Comparison of ENCODE assay signal across 14 mouse cellular contexts in the genomic region with DNA sequence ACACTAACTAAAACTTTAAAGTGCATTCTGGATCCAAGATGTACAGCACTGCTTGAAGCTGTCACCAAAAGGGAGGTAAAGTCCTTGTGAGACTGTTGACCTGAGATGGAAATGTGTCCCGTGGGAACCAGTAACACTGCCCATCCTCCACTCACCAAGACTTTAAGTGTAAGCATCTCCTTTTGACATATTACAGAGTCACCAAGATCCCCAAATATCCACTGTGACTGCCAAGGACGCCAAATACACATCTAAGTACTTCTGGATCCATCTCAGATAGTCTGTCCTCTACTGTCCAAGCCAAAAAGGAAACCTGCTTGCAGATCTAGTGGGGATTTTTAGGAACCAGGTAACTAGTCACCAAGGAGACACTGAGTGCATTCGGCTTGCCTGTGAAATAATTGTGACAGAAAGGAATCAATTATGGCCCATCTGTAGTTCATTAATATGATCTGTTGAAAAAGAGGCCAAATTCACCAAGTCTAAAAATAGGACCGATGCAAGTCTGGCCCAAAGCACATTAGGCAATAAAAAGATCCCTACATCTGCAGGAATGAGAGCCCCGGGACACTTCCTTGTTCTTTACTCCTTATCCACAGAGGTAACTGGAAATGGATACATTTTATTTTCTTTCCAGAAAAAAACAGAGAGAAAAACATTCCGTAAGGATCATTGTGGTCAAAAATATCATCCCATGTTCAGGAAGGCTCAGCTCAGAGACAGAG.
DNase-seq lines count a peak whose midpoint lies in the region; ATAC-seq and TF ChIP-seq lines count a peak whose summit lies in the region.
"Had no signal": no experiment of that assay in that cellular context is flagged by ENCODE, and none has a peak within 500 bp of the region (broad histone marks: within the 10 kb centered on the region; RNA-seq: fewer than 3 reads in every experiment).

No protein-coding gene starts in this region.

- H3K27ac ChIP-seq in heart, embryonic 13.5 days (replicated peaks), result 0 out of 2 replicates have a peak overlapping the region, but pooled peaks have one; percentile 6
- H3K27ac ChIP-seq in midbrain, embryonic 11.5 days (ENCODE audit: low read depth, low read length), result no peak overlapping the region
- H3K27ac ChIP-seq in midbrain, embryonic 15.5 days, result no peak overlapping the region
- H3K27ac ChIP-seq in embryonic facial prominence, embryonic 14.5 days (replicated peaks; ENCODE audit: low read depth, low read length), result peak overlapping the region; percentile 69
- no peak overlapping the region for H3K27ac ChIP-seq in liver, postnatal 0 days (ENCODE audit: low read depth)
- H3K27ac ChIP-seq: liver, embryonic 14.5 days had no signal

- no peaks in the 10 kb centered on the region for H3K36me3 ChIP-seq in heart, embryonic 13.5 days
- H3K36me3 ChIP-seq in midbrain, embryonic 11.5 days (ENCODE audit: control insufficient read depth, insufficient read depth, low read length), result no peaks in the 10 kb centered on the region
- H3K36me3 ChIP-seq in midbrain, embryonic 15.5 days (replicated peaks), result no peaks in the 10 kb centered on the region
- H3K36me3 ChIP-seq in embryonic facial prominence, embryonic 14.5 days (ENCODE audit: control insufficient read depth, insufficient read depth, low read length), result no peaks in the 10 kb centered on the region
- H3K36me3 ChIP-seq in liver, postnatal 0 days (replicated peaks; ENCODE audit: insufficient read depth, low read length), result no peaks in the 10 kb centered on the region

- no peak for ATAC-seq in heart, embryonic 13.5 days (ENCODE audit: extremely low read depth, insufficient number of reproducible peaks, low FRiP score, low TSS enrichment)
- ATAC-seq in midbrain, embryonic 11.5 days (ENCODE audit: low FRiP score), result no peak
- no peak for ATAC-seq in midbrain, embryonic 15.5 days (replicated peaks)
- no peak for ATAC-seq in embryonic facial prominence, embryonic 14.5 days (ENCODE audit: low read depth)
- ATAC-seq in liver, postnatal 0 days, result no peak
- ATAC-seq: CD4-positive, CD25-positive, alpha-beta regulatory T cell, adult 4 months had no signal

- H3K9me3 ChIP-seq in heart, embryonic 13.5 days, result no peaks in the 10 kb centered on the region
- H3K9me3 ChIP-seq in midbrain, embryonic 11.5 days (ENCODE audit: control insufficient read depth, low read length), result no peaks in the 10 kb centered on the region
- no peaks in the 10 kb centered on the region for H3K9me3 ChIP-seq in midbrain, embryonic 15.5 days
- H3K9me3 ChIP-seq in embryonic facial prominence, embryonic 14.5 days (ENCODE audit: control insufficient read depth, low read length), result no peaks in the 10 kb centered on the region
- no peaks in the 10 kb centered on the region for H3K9me3 ChIP-seq in liver, postnatal 0 days (ENCODE audit: low read length)

- no peak for DNase-seq in heart, postnatal 10 days
- peak; percentile 57 for DNase-seq in midbrain, embryonic 11.5 days (ENCODE audit: low spot score, missing footprints)
- DNase-seq in embryonic facial prominence, embryonic 14.5 days (ENCODE audit: low spot score), result peak; percentile 51
- no peak for DNase-seq in liver, postnatal 0 days
- DNase-seq in urinary bladder, adult 2 months (ENCODE audit: low spot score), result no peak
- DNase-seq: adrenal gland, postnatal 36 days; cerebellum, postnatal 10 days; kidney, postnatal 10 days; right cerebral cortex, postnatal 4 days; thymus, adult 2 months had no signal

- no peak overlapping the region for H3K9ac ChIP-seq in heart, embryonic 13.5 days
- no peak overlapping the region for H3K9ac ChIP-seq in midbrain, embryonic 11.5 days (ENCODE audit: low read length)
- H3K9ac ChIP-seq in midbrain, embryonic 15.5 days, result no peak overlapping the region
- H3K9ac ChIP-seq in embryonic facial prominence, embryonic 14.5 days (ENCODE audit: low read depth, low read length), result no peak overlapping the region
- H3K9ac ChIP-seq in liver, postnatal 0 days (replicated peaks), result no peak overlapping the region
- H3K9ac ChIP-seq: liver, embryonic 14.5 days had no signal

- peaks cover 5% of the 10 kb centered on the region; the same call in 1 of the 2 replicates for H3K4me1 ChIP-seq in heart, embryonic 13.5 days
- H3K4me1 ChIP-seq in midbrain, embryonic 11.5 days (ENCODE audit: control insufficient read depth, insufficient read depth, low read length), result no peaks in the 10 kb centered on the region
- H3K4me1 ChIP-seq in midbrain, embryonic 15.5 days, result peaks cover 10% of the 10 kb centered on the region; the same call in 1 of the 2 replicates
- peaks cover 26% of the 10 kb centered on the region for H3K4me1 ChIP-seq in embryonic facial prominence, embryonic 14.5 days (ENCODE audit: control insufficient read depth, insufficient read depth, low read length)
- peaks cover 26% of the 10 kb centered on the region for H3K4me1 ChIP-seq in liver, postnatal 0 days (ENCODE audit: insufficient read depth)

- no peak overlapping the region for H3K4me3 ChIP-seq in heart, embryonic 13.5 days
- H3K4me3 ChIP-seq in midbrain, embryonic 11.5 days (ENCODE audit: low read depth, low read length), result no peak overlapping the region
- no peak overlapping the region for H3K4me3 ChIP-seq in midbrain, embryonic 15.5 days
- H3K4me3 ChIP-seq in embryonic facial prominence, embryonic 14.5 days (ENCODE audit: low read depth, low read length), result no peak overlapping the region
- H3K4me3 ChIP-seq in liver, postnatal 0 days (ENCODE audit: low read depth, low read length), result no peak overlapping the region

- no peak overlapping the region for H3K4me2 ChIP-seq in heart, embryonic 13.5 days
- H3K4me2 ChIP-seq in midbrain, embryonic 11.5 days, result no peak overlapping the region
- H3K4me2 ChIP-seq in midbrain, embryonic 15.5 days, result no peak overlapping the region
- H3K4me2 ChIP-seq in embryonic facial prominence, embryonic 14.5 days (ENCODE audit: low read depth, low read length), result no peak overlapping the region
- no peak overlapping the region for H3K4me2 ChIP-seq in liver, postnatal 0 days (ENCODE audit: low read depth, low read length)

- intact Hi-C loops in heart, postnatal 10 days (cut with DNase I), result no loop called here

- WGBS in heart, embryonic 13.5 days, result 65% methylated on average over 6 of the region's 6 CpGs
- WGBS in midbrain, embryonic 11.5 days, result 85% methylated on average over 6 of the region's 6 CpGs
- WGBS in midbrain, embryonic 15.5 days, result 88% methylated on average over 6 of the region's 6 CpGs
- 43% methylated on average over 6 of the region's 6 CpGs for WGBS in embryonic facial prominence, embryonic 14.5 days
- WGBS in liver, postnatal 0 days (ENCODE audit: insufficient replicate concordance), result 74% methylated on average over 6 of the region's 6 CpGs

- no peak for TF ChIP-seq EP300 in liver, postnatal 0 days (IDR thresholded peaks at IDR 0.05; ENCODE audit: low read depth)

- H3K27me3 ChIP-seq in heart, embryonic 13.5 days (replicated peaks), result no peaks in the 10 kb centered on the region
- H3K27me3 ChIP-seq in midbrain, embryonic 11.5 days (ENCODE audit: control insufficient read depth, insufficient read depth, low read length), result no peaks in the 10 kb centered on the region
- no peaks in the 10 kb centered on the region for H3K27me3 ChIP-seq in midbrain, embryonic 15.5 days (replicated peaks)
- no peaks in the 10 kb centered on the region for H3K27me3 ChIP-seq in embryonic facial prominence, embryonic 14.5 days (replicated peaks; ENCODE audit: control insufficient read depth, insufficient read depth, low read length)
- no peaks in the 10 kb centered on the region for H3K27me3 ChIP-seq in liver, postnatal 0 days (ENCODE audit: insufficient read depth, low read length)

- no peak for TF ChIP-seq CTCF in liver, postnatal 0 days (IDR thresholded peaks at IDR 0.05; ENCODE audit: low read depth)

Comparison
In these comparisons a context has a peak if more than half of its experiments do, and no peak if none do; other contexts are left out.
1. H3K27ac ChIP-seq: peak in heart, embryonic 13.5 days (single experiment) and embryonic facial prominence, embryonic 14.5 days (single experiment); none in midbrain, embryonic 11.5 days (single experiment), midbrain, embryonic 15.5 days (single experiment) and liver, postnatal 0 days (single experiment).
2. DNase-seq: peak in midbrain, embryonic 11.5 days (single experiment) and embryonic facial prominence, embryonic 14.5 days (single experiment); none in heart, postnatal 10 days (0 of 2), liver, postnatal 0 days (single experiment) and urinary bladder, adult 2 months (single experiment).